Mouse (Mus musculus) heart, postnatal 14 days (tissue): ENCODE data around the gene Tomm70a. TPM values are rescaled to one million over a fixed set of nuclear protein-coding genes. Genes with fewer than 3 reads are reported as not detected.
A peak's percentile ranks its signal among the peaks of the same experiment; 100 is the strongest.

Experiments
- DNase-seq, 2 experiments: peaks; one replicate each; pipeline ENCODE4 v3.0.0; 2021 to 2022
- intact Hi-C: fragments of 180-260 bp; cut with DNase I; formaldehyde crosslinking; loops from one replicate; pipeline ENCODE4 v1.15.1; 2025
- long read RNA-seq, 2 experiments: library from polyadenylated mRNA; stranded (forward); transcript quantifications; one replicate each; pipeline ENCODE4 v2.0.0; 2021
- total RNA-seq, 2 experiments: library from RNA; stranded (reverse); gene quantifications; 2 replicates each; pipeline ENCODE4 v1.2.3; 2021

Gene Tomm70a
- total RNA-seq = 10 to 100 TPM; 45.8 to 50.0 TPM
- long read RNA-seq, experiment 1, full-length matches to known transcripts = 104 of 123 reads
- long read RNA-seq, experiment 1, partial matches to known transcripts = 9 of 123 reads
- long read RNA-seq, experiment 1, other reads (novel, unspliced or antisense) = 10 of 123 reads
- long read RNA-seq, experiment 2, full-length matches to known transcripts = 74 of 86 reads
- long read RNA-seq, experiment 2, partial matches to known transcripts = 9 of 86 reads
- long read RNA-seq, experiment 2, other reads (novel, unspliced or antisense) = 3 of 86 reads

- intact Hi-C loops = loop anchor here (2.0 kb wide), 1 partner anchor 48 kb away; no protein-coding TSS in a partner anchor
- peak; percentile 90 to 93 for DNase-seq
Observed at GRCm38 (mm10) chr16:57120913-57121815, at the start of gene Tomm70a. TSS of gene Tomm70a (plus strand) at chr16:57121703.

GRCm38 (mm10) chr16:57075986-57076385 lies 45.5 kb upstream of the Tomm70a start:
- intact Hi-C loops = no loop called here
- DNase-seq = no peak

- DNase-seq = no peak
- intact Hi-C loops = no loop called here
Observed at GRCm38 (mm10) chr16:57079577-57079976, 41.9 kb upstream of the Tomm70a start.

- DNase-seq = peak; percentile 34 to 51
- intact Hi-C loops = loop anchor here (2.0 kb wide), 1 partner anchor 322 kb away; no protein-coding TSS in a partner anchor
Observed at GRCm38 (mm10) chr16:57092460-57092859, 29.0 kb upstream of the Tomm70a start.

- DNase-seq = no peak
- intact Hi-C loops = loop anchor here (2.0 kb wide), 1 partner anchor 322 kb away; no protein-coding TSS in a partner anchor
Observed at GRCm38 (mm10) chr16:57092911-57093605, 28.4 kb upstream of the Tomm70a start.

- DNase-seq = no peak
- intact Hi-C loops = no loop called here
Observed at GRCm38 (mm10) chr16:57098468-57099144, 22.9 kb upstream of the Tomm70a start.

GRCm38 (mm10) chr16:57099572-57100237 lies 21.8 kb upstream of the Tomm70a start:
- intact Hi-C loops = no loop called here
- DNase-seq = no peak

- intact Hi-C loops = no loop called here
Observed at GRCm38 (mm10) chr16:57101174-57101573, 20.3 kb upstream of the Tomm70a start.

GRCm38 (mm10) chr16:57106185-57106960 lies 15.1 kb upstream of the Tomm70a start:
- DNase-seq = no peak

More at GRCm38 (mm10) chr16:57101174-57101573, 20.3 kb upstream of the Tomm70a start:
- no peak for DNase-seq

GRCm38 (mm10) chr16:57116066-57116465 lies 5.4 kb upstream of the Tomm70a start:
- intact Hi-C loops = no loop called here
- no peak for DNase-seq

More at GRCm38 (mm10) chr16:57106185-57106960, 15.1 kb upstream of the Tomm70a start:
- intact Hi-C loops = no loop called here

- no peak for DNase-seq
- intact Hi-C loops = no loop called here
Observed at GRCm38 (mm10) chr16:57117562-57117961, 3.9 kb upstream of the Tomm70a start.

GRCm38 (mm10) chr16:57121816-57122415 lies 413 bp downstream of the Tomm70a start:
- DNase-seq = no peak
- intact Hi-C loops = loop anchor here (2.0 kb wide), 1 partner anchor 47 kb away; no protein-coding TSS in a partner anchor

- intact Hi-C loops = no loop called here
- DNase-seq = no peak
Observed at GRCm38 (mm10) chr16:57122682-57123445, 1.4 kb downstream of the Tomm70a start.

- intact Hi-C loops = no loop called here
- no peak for DNase-seq
Observed at GRCm38 (mm10) chr16:57126268-57126667, 4.8 kb downstream of the Tomm70a start.

GRCm38 (mm10) chr16:57127825-57128224 lies 6.3 kb downstream of the Tomm70a start:
- intact Hi-C loops = no loop called here
- no peak for DNase-seq

GRCm38 (mm10) chr16:57130752-57131400 lies 9.4 kb downstream of the Tomm70a start:
- no peak for DNase-seq
- intact Hi-C loops = no loop called here

- intact Hi-C loops = no loop called here
- no peak for DNase-seq
Observed at GRCm38 (mm10) chr16:57131544-57131943, 10.0 kb downstream of the Tomm70a start.
